Mouse (Mus musculus): ENCODE data around the gene Zdhhc18. TPM values are rescaled to one million over a fixed set of nuclear protein-coding genes. Genes with fewer than 3 reads are reported as not detected.

Gene Zdhhc18
- polyA plus RNA-seq, 1 experiment: 31.6 TPM

- TF ChIP-seq CTCF (conservative IDR thresholded peaks at IDR 0.05; ENCODE audit: insufficient read depth, insufficient read length, low read depth, low read length) (no peak), POLR2A (IDR thresholded peaks at IDR 0.05; ENCODE audit: low read depth, low read length) (no peak)
- WGBS: 84% methylated on average over 7 of the region's 7 CpGs
- Histone ChIP-seq H3K27ac (ENCODE audit: insufficient read depth, low read depth, low read length) (peak overlapping the region; percentile 83; the same call in 1 of the 2 replicates), H3K4me1 (ENCODE audit: control insufficient read depth, insufficient read depth, low read length) (no peaks in the 10 kb centered on the region), H3K4me3 (ENCODE audit: insufficient read depth, low read depth, low read length) (no peak overlapping the region), H3K27me3 (replicated peaks; ENCODE audit: control insufficient read depth, insufficient read depth, low read length) (no peaks in the 10 kb centered on the region), H3K36me3 (ENCODE audit: control insufficient read depth, insufficient read depth, low read length) (no peaks in the 10 kb centered on the region)
- no peak for DNase-seq
These were observed 25.1 kb downstream of the Zdhhc18 start for GRCm38 (mm10) chr4:133624830-133625229.

GRCm38 (mm10) chr4:133622161-133622695 lies 27.7 kb downstream of the Zdhhc18 start:
- no peaks in the 10 kb centered on the region for H3K4me1 ChIP-seq (ENCODE audit: control insufficient read depth, insufficient read depth, low read length)
- DNase-seq: no peak
- H3K27ac ChIP-seq (ENCODE audit: insufficient read depth, low read depth, low read length): no peak overlapping the region
- H3K36me3 ChIP-seq (ENCODE audit: control insufficient read depth, insufficient read depth, low read length): no peaks in the 10 kb centered on the region
- H3K4me3 ChIP-seq (ENCODE audit: insufficient read depth, low read depth, low read length): no peak overlapping the region
- H3K27me3 ChIP-seq (replicated peaks; ENCODE audit: control insufficient read depth, insufficient read depth, low read length): no peaks in the 10 kb centered on the region
- TF ChIP-seq CTCF (conservative IDR thresholded peaks at IDR 0.05; ENCODE audit: insufficient read depth, insufficient read length, low read depth, low read length) (no peak), POLR2A (IDR thresholded peaks at IDR 0.05; ENCODE audit: low read depth, low read length) (no peak)
- WGBS: 80% methylated on average over 11 of the region's 11 CpGs

- Histone ChIP-seq H3K27me3 (replicated peaks; ENCODE audit: control insufficient read depth, insufficient read depth, low read length) (no peaks in the 10 kb centered on the region), H3K36me3 (ENCODE audit: control insufficient read depth, insufficient read depth, low read length) (no peaks in the 10 kb centered on the region), H3K4me3 (ENCODE audit: insufficient read depth, low read depth, low read length) (no peak overlapping the region), H3K27ac (ENCODE audit: insufficient read depth, low read depth, low read length) (no peak overlapping the region), H3K4me1 (ENCODE audit: control insufficient read depth, insufficient read depth, low read length) (no peaks in the 10 kb centered on the region)
- no peak for DNase-seq
- 82% methylated on average over 8 of the region's 8 CpGs for WGBS
- TF ChIP-seq CTCF (conservative IDR thresholded peaks at IDR 0.05; ENCODE audit: insufficient read depth, insufficient read length, low read depth, low read length) (no peak), POLR2A (IDR thresholded peaks at IDR 0.05; ENCODE audit: low read depth, low read length) (no peak)
These were observed 29.3 kb downstream of the Zdhhc18 start for GRCm38 (mm10) chr4:133620668-133621067.

GRCm38 (mm10) chr4:133619473-133620136 lies 30.3 kb downstream of the Zdhhc18 start:
- no peaks in the 10 kb centered on the region for H3K36me3 ChIP-seq (ENCODE audit: control insufficient read depth, insufficient read depth, low read length)
- no peaks in the 10 kb centered on the region for H3K4me1 ChIP-seq (ENCODE audit: control insufficient read depth, insufficient read depth, low read length)
- H3K27me3 ChIP-seq (replicated peaks; ENCODE audit: control insufficient read depth, insufficient read depth, low read length): no peaks in the 10 kb centered on the region
- no peak for TF ChIP-seq CTCF (conservative IDR thresholded peaks at IDR 0.05; ENCODE audit: insufficient read depth, insufficient read length, low read depth, low read length)
- TF ChIP-seq POLR2A (IDR thresholded peaks at IDR 0.05; ENCODE audit: low read depth, low read length): no peak
- 52% methylated on average over 4 of the region's 4 CpGs for WGBS
- H3K27ac ChIP-seq (ENCODE audit: insufficient read depth, low read depth, low read length): no peak overlapping the region
- DNase-seq: no peak
- H3K4me3 ChIP-seq (ENCODE audit: insufficient read depth, low read depth, low read length): no peak overlapping the region

GRCm38 (mm10) chr4:133617936-133618335 lies 32.0 kb downstream of the Zdhhc18 start:
- H3K36me3 ChIP-seq (ENCODE audit: control insufficient read depth, insufficient read depth, low read length): no peaks in the 10 kb centered on the region
- DNase-seq: no peak
- no peak overlapping the region for H3K27ac ChIP-seq (ENCODE audit: insufficient read depth, low read depth, low read length)
- 83% methylated on average over 11 of the region's 11 CpGs for WGBS
- TF ChIP-seq POLR2A (IDR thresholded peaks at IDR 0.05; ENCODE audit: low read depth, low read length): no peak
- no peak for TF ChIP-seq CTCF (conservative IDR thresholded peaks at IDR 0.05; ENCODE audit: insufficient read depth, insufficient read length, low read depth, low read length)
- no peaks in the 10 kb centered on the region for H3K27me3 ChIP-seq (replicated peaks; ENCODE audit: control insufficient read depth, insufficient read depth, low read length)
- no peaks in the 10 kb centered on the region for H3K4me1 ChIP-seq (ENCODE audit: control insufficient read depth, insufficient read depth, low read length)
- H3K4me3 ChIP-seq (ENCODE audit: insufficient read depth, low read depth, low read length): no peak overlapping the region

- TF ChIP-seq POLR2A (IDR thresholded peaks at IDR 0.05; ENCODE audit: low read depth, low read length): no peak
- no peak for TF ChIP-seq CTCF (conservative IDR thresholded peaks at IDR 0.05; ENCODE audit: insufficient read depth, insufficient read length, low read depth, low read length)
- DNase-seq: peak; percentile 67
- no peaks in the 10 kb centered on the region for H3K27me3 ChIP-seq (replicated peaks; ENCODE audit: control insufficient read depth, insufficient read depth, low read length)
- WGBS: 60% methylated on average over 10 of the region's 10 CpGs
- H3K27ac ChIP-seq (ENCODE audit: insufficient read depth, low read depth, low read length): no peak overlapping the region
- no peaks in the 10 kb centered on the region for H3K36me3 ChIP-seq (ENCODE audit: control insufficient read depth, insufficient read depth, low read length)
- H3K4me1 ChIP-seq (ENCODE audit: control insufficient read depth, insufficient read depth, low read length): no peaks in the 10 kb centered on the region
- no peak overlapping the region for H3K4me3 ChIP-seq (ENCODE audit: insufficient read depth, low read depth, low read length)
These were observed 34.5 kb downstream of the Zdhhc18 start for GRCm38 (mm10) chr4:133615416-133615815.

- Histone ChIP-seq H3K27me3 (replicated peaks; ENCODE audit: control insufficient read depth, insufficient read depth, low read length) (no peaks in the 10 kb centered on the region), H3K4me1 (ENCODE audit: control insufficient read depth, insufficient read depth, low read length) (no peaks in the 10 kb centered on the region), H3K27ac (ENCODE audit: insufficient read depth, low read depth, low read length) (no peak overlapping the region), H3K4me3 (ENCODE audit: insufficient read depth, low read depth, low read length) (no peak overlapping the region), H3K36me3 (ENCODE audit: control insufficient read depth, insufficient read depth, low read length) (no peaks in the 10 kb centered on the region)
- TF ChIP-seq POLR2A (IDR thresholded peaks at IDR 0.05; ENCODE audit: low read depth, low read length) (no peak), CTCF (conservative IDR thresholded peaks at IDR 0.05; ENCODE audit: insufficient read depth, insufficient read length, low read depth, low read length) (no peak)
- WGBS: 73% methylated on average over 8 of the region's 8 CpGs
- peak; percentile 24 for DNase-seq
These were observed 35.6 kb downstream of the Zdhhc18 start for GRCm38 (mm10) chr4:133614274-133614761.

All from kidney, adult 2 months (tissue).